ENCODE assay signal across 11 mouse cellular contexts in genomic region chr12:59509857-59510256, GRCm38 (mm10).
DNase-seq lines count a peak whose midpoint lies in the region; ATAC-seq and TF ChIP-seq lines count a peak whose summit lies in the region.
"Had no signal": no experiment of that assay in that cellular context is flagged by ENCODE, and none has a peak within 500 bp of the region (broad histone marks: within the 10 kb centered on the region; RNA-seq: fewer than 3 reads in every experiment).

No protein-coding gene starts in this region.

- H3K27me3 ChIP-seq in forebrain, postnatal 0 days (ENCODE audit: insufficient read depth, low read length): no peaks in the 10 kb centered on the region
- H3K27me3 ChIP-seq in forebrain, embryonic 12.5 days: no peaks in the 10 kb centered on the region
- no peaks in the 10 kb centered on the region for H3K27me3 ChIP-seq in midbrain, postnatal 0 days (ENCODE audit: insufficient read depth, low read length)
- no peaks in the 10 kb centered on the region for H3K27me3 ChIP-seq in midbrain, embryonic 11.5 days (ENCODE audit: control insufficient read depth, insufficient read depth, low read length)
- H3K27me3 ChIP-seq: liver, embryonic 15.5 days; stomach, embryonic 15.5 days had no signal

- no peak overlapping the region for H3K4me2 ChIP-seq in forebrain, postnatal 0 days (ENCODE audit: low read depth)
- H3K4me2 ChIP-seq in forebrain, embryonic 12.5 days: no peak overlapping the region
- no peak overlapping the region for H3K4me2 ChIP-seq in midbrain, postnatal 0 days (ENCODE audit: low read depth, low read length, poor library complexity, severe bottlenecking)
- H3K4me2 ChIP-seq in midbrain, embryonic 11.5 days: no peak overlapping the region
- H3K4me2 ChIP-seq: liver, embryonic 15.5 days; stomach, embryonic 15.5 days had no signal

- H3K4me3 ChIP-seq in forebrain, postnatal 0 days (ENCODE audit: low read depth, low read length): no peak overlapping the region
- H3K4me3 ChIP-seq in forebrain, embryonic 12.5 days (replicated peaks): no peak overlapping the region
- no peak overlapping the region for H3K4me3 ChIP-seq in midbrain, postnatal 0 days (ENCODE audit: low read depth, low read length)
- H3K4me3 ChIP-seq in midbrain, embryonic 11.5 days (ENCODE audit: low read depth, low read length): no peak overlapping the region
- H3K4me3 ChIP-seq: liver, embryonic 15.5 days; stomach, embryonic 15.5 days had no signal

- H3K9ac ChIP-seq in forebrain, postnatal 0 days: no peak overlapping the region
- H3K9ac ChIP-seq in forebrain, embryonic 12.5 days: no peak overlapping the region
- no peak overlapping the region for H3K9ac ChIP-seq in midbrain, postnatal 0 days (replicated peaks; ENCODE audit: low read length, poor library complexity, severe bottlenecking)
- H3K9ac ChIP-seq in midbrain, embryonic 11.5 days (ENCODE audit: low read length): no peak overlapping the region
- H3K9ac ChIP-seq: liver, embryonic 15.5 days; stomach, embryonic 15.5 days had no signal

- H3K9me3 ChIP-seq in forebrain, postnatal 0 days (ENCODE audit: low read length): no peaks in the 10 kb centered on the region
- H3K9me3 ChIP-seq in forebrain, embryonic 12.5 days: no peaks in the 10 kb centered on the region
- H3K9me3 ChIP-seq in midbrain, postnatal 0 days (ENCODE audit: low read length): no peaks in the 10 kb centered on the region
- H3K9me3 ChIP-seq in midbrain, embryonic 11.5 days (ENCODE audit: control insufficient read depth, low read length): no peaks in the 10 kb centered on the region
- H3K9me3 ChIP-seq: liver, embryonic 15.5 days; stomach, embryonic 15.5 days had no signal

- TF ChIP-seq CTCF in forebrain, postnatal 0 days (IDR thresholded peaks at IDR 0.05; ENCODE audit: low read depth): peak; percentile 44
- TF ChIP-seq CTCF in midbrain, postnatal 0 days (IDR thresholded peaks at IDR 0.05): peak; percentile 60

- 0 out of 2 replicates have a peak, but pooled peaks cover 3% of the 10 kb centered on the region for H3K4me1 ChIP-seq in forebrain, postnatal 0 days (ENCODE audit: insufficient read depth)
- H3K4me1 ChIP-seq in forebrain, embryonic 12.5 days: no peaks in the 10 kb centered on the region
- no peaks in the 10 kb centered on the region for H3K4me1 ChIP-seq in midbrain, postnatal 0 days (ENCODE audit: insufficient read depth, low read length)
- no peaks in the 10 kb centered on the region for H3K4me1 ChIP-seq in midbrain, embryonic 11.5 days (ENCODE audit: control insufficient read depth, insufficient read depth, low read length)
- H3K4me1 ChIP-seq: liver, embryonic 15.5 days; stomach, embryonic 15.5 days had no signal

- no peaks in the 10 kb centered on the region for H3K36me3 ChIP-seq in forebrain, postnatal 0 days (ENCODE audit: insufficient read depth)
- H3K36me3 ChIP-seq in forebrain, embryonic 12.5 days (replicated peaks): no peaks in the 10 kb centered on the region
- H3K36me3 ChIP-seq in midbrain, postnatal 0 days (ENCODE audit: insufficient read depth, low read length): no peaks in the 10 kb centered on the region
- H3K36me3 ChIP-seq in midbrain, embryonic 11.5 days (ENCODE audit: control insufficient read depth, insufficient read depth, low read length): no peaks in the 10 kb centered on the region
- H3K36me3 ChIP-seq: liver, embryonic 15.5 days; stomach, embryonic 15.5 days had no signal

- WGBS in forebrain, postnatal 0 days: 80% methylated on average over 4 of the region's 4 CpGs
- 85% methylated on average over 4 of the region's 4 CpGs for WGBS in forebrain, embryonic 12.5 days
- WGBS in midbrain, postnatal 0 days: 79% methylated on average over 4 of the region's 4 CpGs
- WGBS in midbrain, embryonic 11.5 days: 90% methylated on average over 4 of the region's 4 CpGs

- ATAC-seq in forebrain, postnatal 0 days: peak; percentile 45
- no peak for ATAC-seq in forebrain, embryonic 12.5 days (ENCODE audit: low FRiP score)
- no peak for ATAC-seq in midbrain, postnatal 0 days (ENCODE audit: low FRiP score)
- no peak for ATAC-seq in midbrain, embryonic 11.5 days (ENCODE audit: low FRiP score)
- ATAC-seq: inflammation-experienced regulatory T-cells, adult 6 months had no signal

- DNase-seq in forebrain, postnatal 0 days: peak; percentile 49
- peak; percentile 63 for DNase-seq in midbrain, postnatal 0 days (ENCODE audit: low spot score)
- no peak for DNase-seq in midbrain, embryonic 11.5 days (ENCODE audit: low spot score, missing footprints)
- peak; percentile 36 for DNase-seq in layer of hippocampus, adult 9-11 months
- DNase-seq in telencephalon, adult 2 months (ENCODE audit: low read depth, low spot score): peak; percentile 48
- no peak for DNase-seq in cerebellum, postnatal 4 days (ENCODE audit: low spot score in 2 of 2)
- DNase-seq in gastrocnemius, postnatal 36 days: no peak

- H3K27ac ChIP-seq in forebrain, postnatal 0 days (ENCODE audit: low read depth, low read length): no peak overlapping the region
- H3K27ac ChIP-seq in forebrain, embryonic 12.5 days: no peak overlapping the region
- no peak overlapping the region for H3K27ac ChIP-seq in midbrain, postnatal 0 days (ENCODE audit: low read depth, low read length)
- no peak overlapping the region for H3K27ac ChIP-seq in midbrain, embryonic 11.5 days (ENCODE audit: low read depth, low read length)
- H3K27ac ChIP-seq: liver, embryonic 15.5 days; stomach, embryonic 15.5 days had no signal

- intact Hi-C loops in gastrocnemius, postnatal 36 days (cut with DNase I): no loop called here

Comparison
In these comparisons a context has a peak if more than half of its experiments do, and no peak if none do; other contexts are left out.
1. DNase-seq: peak in forebrain, postnatal 0 days (single experiment), midbrain, postnatal 0 days (single experiment), layer of hippocampus, adult 9-11 months (single experiment) and telencephalon, adult 2 months (single experiment); none in midbrain, embryonic 11.5 days (single experiment), cerebellum, postnatal 4 days (0 of 2) and gastrocnemius, postnatal 36 days (0 of 2).